Mouse (Mus musculus): Measurements from ENCODE around the gene Prkce. TPM values are rescaled to one million over a fixed set of nuclear protein-coding genes. Genes with fewer than 3 reads are reported as not detected.

Prkce gene
- polyA plus RNA-seq, 1 experiment from 2014 or later, result 5.3 TPM

GRCm38 (mm10) chr17:86334990-86335389 is 167.4 kb downstream of the Prkce start:
- Histone ChIP-seq H3K4me3 (no peak overlapping the region), H3K4me2 (replicated peaks) (no peak overlapping the region), H3K36me3 (no peaks in the 10 kb centered on the region), H3K9me3 (no peaks in the 10 kb centered on the region), H3K27ac (replicated peaks) (no peak overlapping the region), H3K9ac (replicated peaks) (no peak overlapping the region), H3K27me3 (0 out of 2 replicates have a peak, but pooled peaks cover 3% of the 10 kb centered on the region), H3K4me1 (peaks cover 13% of the 10 kb centered on the region)
- 88% methylated on average over 4 of the region's 4 CpGs for WGBS
- no peak for ATAC-seq (ENCODE audit: low FRiP score, low read depth)

- no peak overlapping the region for H3K27ac ChIP-seq (replicated peaks)
- H3K9ac ChIP-seq (replicated peaks), result no peak overlapping the region
- ATAC-seq (ENCODE audit: low FRiP score, low read depth), result no peak
These were observed 169.1 kb downstream of the Prkce start for GRCm38 (mm10) chr17:86336652-86337073.

GRCm38 (mm10) chr17:86337076-86337475 is 169.5 kb downstream of the Prkce start:
- H3K9me3 ChIP-seq, result no peaks in the 10 kb centered on the region
- no peak overlapping the region for H3K27ac ChIP-seq (replicated peaks)
- no peak overlapping the region for H3K4me2 ChIP-seq (replicated peaks)
- no peaks in the 10 kb centered on the region for H3K36me3 ChIP-seq
- no peak overlapping the region for H3K9ac ChIP-seq (replicated peaks)
- H3K4me3 ChIP-seq, result no peak overlapping the region
- no peaks in the 10 kb centered on the region for H3K4me1 ChIP-seq
- no peaks in the 10 kb centered on the region for H3K27me3 ChIP-seq
- WGBS, result 79% methylated on average over 3 of the region's 3 CpGs
- no peak for ATAC-seq (ENCODE audit: low FRiP score, low read depth)

More at GRCm38 (mm10) chr17:86336652-86337073, 169.1 kb downstream of the Prkce start:
- H3K27me3 ChIP-seq, result no peaks in the 10 kb centered on the region
- no peaks in the 10 kb centered on the region for H3K36me3 ChIP-seq
- no peaks in the 10 kb centered on the region for H3K4me1 ChIP-seq
- no peak overlapping the region for H3K4me2 ChIP-seq (replicated peaks)
- no peak overlapping the region for H3K4me3 ChIP-seq
- H3K9me3 ChIP-seq, result no peaks in the 10 kb centered on the region
- 76% methylated on average over 4 of the region's 4 CpGs for WGBS

GRCm38 (mm10) chr17:86338328-86338727 is 170.7 kb downstream of the Prkce start:
- H3K4me1 ChIP-seq, result no peaks in the 10 kb centered on the region
- no peak overlapping the region for H3K9ac ChIP-seq (replicated peaks)
- WGBS, result 72% methylated on average over 5 of the region's 5 CpGs
- no peak overlapping the region for H3K4me2 ChIP-seq (replicated peaks)
- no peak overlapping the region for H3K4me3 ChIP-seq
- H3K27ac ChIP-seq (replicated peaks), result no peak overlapping the region
- no peaks in the 10 kb centered on the region for H3K9me3 ChIP-seq
- no peak for ATAC-seq (ENCODE audit: low FRiP score, low read depth)
- H3K36me3 ChIP-seq, result no peaks in the 10 kb centered on the region
- H3K27me3 ChIP-seq, result no peaks in the 10 kb centered on the region

DNA sequence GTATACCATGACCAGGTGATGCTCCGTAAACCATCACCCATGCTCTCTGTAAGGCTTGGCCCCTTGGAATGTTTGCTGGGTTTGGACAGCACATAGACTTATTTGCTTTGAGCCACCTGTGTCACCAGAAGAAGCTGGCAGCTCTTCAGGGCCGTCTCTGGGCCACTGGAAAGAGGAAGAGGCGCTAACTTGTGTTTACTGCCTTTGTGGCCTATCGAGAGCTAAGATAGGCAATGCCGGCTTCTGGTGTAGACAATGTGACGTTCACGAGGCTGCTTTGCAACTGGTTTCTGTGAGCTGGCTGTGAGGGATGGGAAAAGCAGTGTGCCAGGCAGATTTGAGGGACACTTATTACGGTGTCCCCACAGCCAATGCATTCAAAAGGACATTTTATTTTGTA is 176.4 kb downstream of the Prkce start:
- no peaks in the 10 kb centered on the region for H3K27me3 ChIP-seq
- WGBS, result 78% methylated on average over 8 of the region's 8 CpGs
- no peak overlapping the region for H3K4me2 ChIP-seq (replicated peaks)
- H3K4me3 ChIP-seq, result no peak overlapping the region
- no peak overlapping the region for H3K9ac ChIP-seq (replicated peaks)
- no peak overlapping the region for H3K27ac ChIP-seq (replicated peaks)
- no peak for ATAC-seq (ENCODE audit: low FRiP score, low read depth)
- no peaks in the 10 kb centered on the region for H3K36me3 ChIP-seq
- no peaks in the 10 kb centered on the region for H3K9me3 ChIP-seq
- H3K4me1 ChIP-seq, result no peaks in the 10 kb centered on the region

DNA sequence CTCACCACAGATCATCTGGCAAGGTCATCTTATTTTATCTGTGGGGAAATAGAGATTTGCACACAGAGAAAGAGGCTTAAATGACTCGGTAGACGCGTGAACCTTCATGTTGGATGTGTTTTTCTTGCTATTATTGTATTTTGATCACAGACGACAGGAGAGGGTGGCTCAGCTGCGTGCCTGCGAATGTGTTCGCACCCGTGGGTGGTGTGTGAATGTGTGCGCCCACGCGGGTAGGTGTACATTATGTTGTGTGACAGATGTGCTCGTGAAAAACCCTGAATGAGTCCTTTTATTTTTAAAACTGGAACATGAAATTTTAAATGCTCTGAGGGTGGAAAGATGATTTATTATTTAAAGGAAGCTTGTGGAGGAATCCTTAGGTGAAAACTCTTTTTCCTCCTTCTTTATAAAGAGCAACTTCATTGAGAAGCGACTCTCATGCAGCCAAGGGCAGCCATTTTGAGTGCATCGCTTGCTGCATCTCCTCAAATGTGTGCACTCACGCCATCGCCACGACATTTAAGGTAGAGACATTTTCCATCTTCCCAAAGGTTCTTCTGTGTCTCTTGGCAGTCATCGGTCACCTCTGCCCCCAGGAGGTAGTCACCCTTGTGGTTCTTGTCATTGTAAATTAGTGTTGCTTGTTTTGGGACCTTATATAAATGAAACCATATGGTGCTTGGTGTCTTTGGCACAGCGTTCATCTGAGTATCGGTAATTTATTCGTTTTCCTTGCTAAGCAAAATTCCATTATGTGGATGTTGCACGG is 177.8 kb downstream of the Prkce start:
- 88% methylated on average over 22 of the region's 22 CpGs for WGBS
- Histone ChIP-seq H3K4me1 (no peaks in the 10 kb centered on the region), H3K36me3 (no peaks in the 10 kb centered on the region), H3K27me3 (no peaks in the 10 kb centered on the region), H3K27ac (replicated peaks) (no peak overlapping the region), H3K9ac (replicated peaks) (no peak overlapping the region), H3K9me3 (no peaks in the 10 kb centered on the region), H3K4me2 (replicated peaks) (no peak overlapping the region), H3K4me3 (no peak overlapping the region)
- ATAC-seq (ENCODE audit: low FRiP score, low read depth), result no peak

DNA sequence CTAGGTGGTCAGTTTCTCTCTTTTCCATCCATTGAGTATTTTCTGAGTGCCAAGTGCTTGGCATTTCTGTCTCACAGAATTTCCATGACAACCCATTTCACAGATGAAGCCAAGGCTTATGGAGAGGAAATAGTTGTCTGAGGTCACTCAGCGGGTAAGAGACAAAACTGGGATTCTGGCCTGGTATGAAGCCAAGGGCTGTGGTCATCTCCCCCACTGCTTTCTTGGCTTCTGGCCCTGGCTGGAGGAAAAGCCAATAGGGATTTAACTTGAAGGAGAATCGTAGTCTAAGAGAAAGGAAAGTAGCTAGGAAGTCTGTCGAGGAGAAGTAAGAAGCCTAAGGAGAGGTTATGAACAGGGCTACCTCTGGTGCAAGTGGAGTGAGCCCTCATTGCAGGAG is 182.7 kb downstream of the Prkce start:
- no peak for ATAC-seq (ENCODE audit: low FRiP score, low read depth)
- no peak overlapping the region for H3K9ac ChIP-seq (replicated peaks)
- 78% methylated on average over 3 of the region's 3 CpGs for WGBS

DNA sequence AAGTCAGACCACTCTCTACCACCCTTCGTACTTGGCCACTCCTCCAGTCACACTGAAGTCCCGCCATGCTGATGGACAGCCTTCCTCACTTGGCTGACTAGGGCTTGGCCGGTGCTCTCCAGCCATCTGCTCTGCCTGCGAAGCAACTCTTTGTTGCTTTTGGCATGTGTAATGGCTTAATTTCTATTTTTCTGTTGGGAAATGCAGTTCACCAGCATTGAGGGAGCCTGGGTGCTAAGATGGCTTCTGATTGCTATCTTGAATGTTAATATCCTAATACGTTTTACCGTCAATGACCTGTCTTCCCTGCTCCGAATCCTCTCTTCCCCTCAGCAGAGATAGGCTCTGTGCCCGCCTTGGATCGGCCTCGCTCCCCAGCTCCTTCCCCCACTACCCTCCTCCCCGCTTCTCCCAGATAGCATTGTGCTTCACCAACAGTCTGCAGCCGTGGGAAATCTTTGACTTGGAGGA is 183.2 kb downstream of the Prkce start:
- no peaks in the 10 kb centered on the region for H3K36me3 ChIP-seq
- H3K4me2 ChIP-seq (replicated peaks), result no peak overlapping the region
- H3K4me3 ChIP-seq, result no peak overlapping the region
- 73% methylated on average over 12 of the region's 12 CpGs for WGBS
- no peaks in the 10 kb centered on the region for H3K27me3 ChIP-seq
- ATAC-seq (ENCODE audit: low FRiP score, low read depth), result no peak
- H3K9ac ChIP-seq (replicated peaks), result no peak overlapping the region
- no peaks in the 10 kb centered on the region for H3K4me1 ChIP-seq
- no peak overlapping the region for H3K27ac ChIP-seq (replicated peaks)
- H3K9me3 ChIP-seq, result no peaks in the 10 kb centered on the region

More for the DNA sequence above, 182.7 kb downstream of the Prkce start:
- H3K4me1 ChIP-seq, result no peaks in the 10 kb centered on the region
- no peak overlapping the region for H3K4me3 ChIP-seq
- H3K36me3 ChIP-seq, result no peaks in the 10 kb centered on the region
- no peaks in the 10 kb centered on the region for H3K9me3 ChIP-seq
- no peak overlapping the region for H3K4me2 ChIP-seq (replicated peaks)
- no peaks in the 10 kb centered on the region for H3K27me3 ChIP-seq
- no peak overlapping the region for H3K27ac ChIP-seq (replicated peaks)

DNA sequence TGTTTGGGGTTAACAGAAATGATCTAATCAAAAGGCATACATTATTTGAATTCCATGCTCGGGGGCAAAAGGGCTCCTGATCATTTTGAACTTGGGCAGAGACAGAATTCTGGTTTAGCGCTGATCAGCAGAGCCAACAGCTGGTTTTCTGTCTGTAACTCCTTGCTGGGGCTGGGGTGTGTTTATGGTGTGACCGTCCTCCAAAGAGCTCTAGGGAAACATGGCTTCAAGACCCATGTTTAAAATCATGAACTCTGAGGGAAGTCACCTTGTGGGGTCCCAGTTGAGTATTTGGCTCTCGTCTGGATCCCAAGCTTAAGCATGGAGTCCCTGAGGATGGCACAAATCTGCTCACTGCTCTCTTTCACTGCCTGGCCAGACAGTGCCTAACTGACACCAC is 183.7 kb downstream of the Prkce start:
- no peaks in the 10 kb centered on the region for H3K4me1 ChIP-seq
- H3K4me2 ChIP-seq (replicated peaks), result no peak overlapping the region
- no peak overlapping the region for H3K27ac ChIP-seq (replicated peaks)
- no peak overlapping the region for H3K4me3 ChIP-seq
- H3K36me3 ChIP-seq, result no peaks in the 10 kb centered on the region
- H3K9me3 ChIP-seq, result no peaks in the 10 kb centered on the region
- 72% methylated on average over 4 of the region's 4 CpGs for WGBS
- no peaks in the 10 kb centered on the region for H3K27me3 ChIP-seq
- H3K9ac ChIP-seq (replicated peaks), result no peak overlapping the region
- no peak for ATAC-seq (ENCODE audit: low FRiP score, low read depth)

GRCm38 (mm10) chr17:86352247-86353037 is 184.9 kb downstream of the Prkce start:
- Histone ChIP-seq H3K4me2 (replicated peaks) (no peak overlapping the region), H3K27me3 (no peaks in the 10 kb centered on the region), H3K9me3 (no peaks in the 10 kb centered on the region), H3K4me1 (no peaks in the 10 kb centered on the region), H3K9ac (replicated peaks) (no peak overlapping the region), H3K27ac (replicated peaks) (no peak overlapping the region), H3K36me3 (no peaks in the 10 kb centered on the region), H3K4me3 (no peak overlapping the region)
- WGBS, result 89% methylated on average over 12 of the region's 12 CpGs
- ATAC-seq (ENCODE audit: low FRiP score, low read depth), result no peak

DNA sequence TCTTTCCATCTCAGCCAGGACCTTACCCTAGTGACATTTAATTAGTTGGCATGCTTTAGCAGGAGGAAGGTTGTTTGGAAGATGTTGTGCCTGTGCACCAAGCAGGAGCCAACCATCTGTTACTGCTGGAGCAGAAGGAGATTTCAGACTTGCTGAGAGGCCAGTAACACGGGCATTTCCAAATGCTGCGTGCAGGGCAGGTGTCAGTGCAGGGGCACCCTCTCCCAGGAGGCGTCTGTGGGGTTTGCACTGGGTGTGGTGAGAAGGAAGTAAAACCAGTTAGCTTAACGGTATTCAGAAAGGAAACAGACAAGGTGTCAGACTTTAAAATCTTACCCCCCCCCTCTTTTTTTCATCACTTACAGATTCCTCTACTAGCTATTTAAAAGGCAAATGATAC is 186.1 kb downstream of the Prkce start:
- no peak overlapping the region for H3K4me3 ChIP-seq
- H3K36me3 ChIP-seq, result no peaks in the 10 kb centered on the region
- no peak overlapping the region for H3K27ac ChIP-seq (replicated peaks)
- ATAC-seq (ENCODE audit: low FRiP score, low read depth), result no peak
- H3K9me3 ChIP-seq, result no peaks in the 10 kb centered on the region
- H3K4me2 ChIP-seq (replicated peaks), result no peak overlapping the region
- 0 out of 2 replicates have a peak, but pooled peaks cover under 1% of the 10 kb centered on the region for H3K4me1 ChIP-seq
- H3K27me3 ChIP-seq, result no peaks in the 10 kb centered on the region
- WGBS, result 72% methylated on average over 4 of the region's 4 CpGs
- H3K9ac ChIP-seq (replicated peaks), result no peak overlapping the region

GRCm38 (mm10) chr17:86354101-86354500 is 186.5 kb downstream of the Prkce start:
- H3K27ac ChIP-seq (replicated peaks), result no peak overlapping the region
- ATAC-seq (ENCODE audit: low FRiP score, low read depth), result no peak
- no peaks in the 10 kb centered on the region for H3K9me3 ChIP-seq
- 84% methylated on average over 4 of the region's 4 CpGs for WGBS
- H3K9ac ChIP-seq (replicated peaks), result no peak overlapping the region
- 0 out of 2 replicates have a peak, but pooled peaks cover 3% of the 10 kb centered on the region for H3K4me1 ChIP-seq
- no peak overlapping the region for H3K4me2 ChIP-seq (replicated peaks)
- no peaks in the 10 kb centered on the region for H3K27me3 ChIP-seq
- no peaks in the 10 kb centered on the region for H3K36me3 ChIP-seq
- no peak overlapping the region for H3K4me3 ChIP-seq

All from midbrain, embryonic 12.5 days (tissue).